Mouse (Mus musculus) ES-Bruce4 (cell line): ENCODE data around the gene Hnrnpu.

Experiments
- CTCF ChIP-seq: IDR thresholded peaks from one replicate; pipeline ENCODE4 v1.8.1; 2011; ENCODE audit warnings: low read depth, low read length
- POLR2A ChIP-seq: IDR thresholded peaks from one replicate; pipeline ENCODE4 v1.8.1; 2011; ENCODE audit warnings: low read length; ENCODE audit not compliant: insufficient read depth

- no peak for TF ChIP-seq CTCF
- no peak for TF ChIP-seq POLR2A
These were observed 1.3 kb downstream of the Hnrnpu start for GRCm38 (mm10) chr1:178336289-178336775.
